Mouse (Mus musculus) frontal cortex, postnatal 10 days (tissue): ENCODE data around the gene Akr1c18.

Experiments
- DNase-seq, 2 experiments: peaks; one replicate each; pipeline ENCODE4 v3.0.0; 2022; ENCODE audit warnings: low spot score in 2 of 2, mixed read lengths in 1 of 2

The Akr1c18 gene

DNA sequence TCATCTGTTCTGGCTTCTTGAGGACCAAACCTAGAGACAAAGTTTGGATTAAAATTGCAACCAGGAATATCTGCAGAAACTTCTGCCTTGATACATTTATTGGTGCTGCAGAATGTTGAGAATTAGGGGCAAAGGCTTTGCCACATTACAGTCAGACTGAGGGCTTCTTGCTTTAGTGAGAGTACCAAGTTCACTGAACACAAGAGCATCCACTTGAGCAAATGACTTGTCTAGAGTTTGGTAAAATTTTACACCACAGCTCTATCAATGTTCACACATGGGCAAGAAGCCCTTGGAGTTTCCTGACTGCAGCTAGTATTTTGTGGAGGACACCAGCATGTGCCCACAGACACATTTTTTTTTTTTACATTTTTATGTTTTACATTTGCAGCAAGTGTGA is 47.7 kb downstream of the Akr1c18 start:
- DNase-seq: no peak

DNA sequence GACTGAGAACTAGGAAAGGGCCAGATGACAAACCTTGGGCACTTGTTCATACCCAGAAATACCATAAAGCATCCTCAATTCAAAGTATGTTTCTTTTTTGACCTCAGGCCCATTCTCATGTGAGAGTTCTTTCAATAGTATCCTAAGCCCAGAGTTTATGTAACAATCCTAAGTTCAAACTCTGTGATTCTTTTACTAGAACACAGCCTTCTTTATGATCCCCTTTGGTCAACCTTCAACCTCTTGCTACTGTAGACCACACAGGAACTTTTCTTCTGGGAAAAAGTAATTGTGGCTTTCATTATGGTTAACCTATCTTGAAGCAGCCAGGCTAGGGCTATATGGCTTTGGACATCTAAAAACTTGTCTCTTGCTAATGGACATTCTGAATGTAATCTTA is 48.8 kb downstream of the Akr1c18 start:
- no peak for DNase-seq
